Mouse (Mus musculus) layer of hippocampus, adult 2 months (tissue): Measurements from ENCODE around the gene Kdm4c. TPM values are rescaled to one million over a fixed set of nuclear protein-coding genes. Genes with fewer than 3 reads are reported as not detected.

Experiments used
- DNase-seq, 2 experiments: peaks; one replicate each; pipeline ENCODE4 v3.0.0; 2022; ENCODE audit warnings: low spot score in 2 of 2
- H3K27ac ChIP-seq: fragments of 200-600 bp; 2 replicates; pipeline ENCODE4 v1.8.1; 2022
- H3K4me3 ChIP-seq: fragments of 200-600 bp; 2 replicates; pipeline ENCODE4 v1.8.1; 2022; ENCODE audit warnings: mild to moderate bottlenecking
- CTCF ChIP-seq: fragments of 200-600 bp; conservative IDR thresholded peaks from 2 replicates; pipeline ENCODE4 v1.8.1; 2022; ENCODE audit warnings: antibody characterized with exemption, mild to moderate bottlenecking, moderate library complexity
- total RNA-seq, 2 experiments: library from RNA; stranded (reverse); gene quantifications; 2 replicates each; pipeline ENCODE4 v1.2.3; 2021

Gene Kdm4c
- total RNA-seq, 2 experiments from 2014 or later = 27.8 to 28.7 TPM

DNA sequence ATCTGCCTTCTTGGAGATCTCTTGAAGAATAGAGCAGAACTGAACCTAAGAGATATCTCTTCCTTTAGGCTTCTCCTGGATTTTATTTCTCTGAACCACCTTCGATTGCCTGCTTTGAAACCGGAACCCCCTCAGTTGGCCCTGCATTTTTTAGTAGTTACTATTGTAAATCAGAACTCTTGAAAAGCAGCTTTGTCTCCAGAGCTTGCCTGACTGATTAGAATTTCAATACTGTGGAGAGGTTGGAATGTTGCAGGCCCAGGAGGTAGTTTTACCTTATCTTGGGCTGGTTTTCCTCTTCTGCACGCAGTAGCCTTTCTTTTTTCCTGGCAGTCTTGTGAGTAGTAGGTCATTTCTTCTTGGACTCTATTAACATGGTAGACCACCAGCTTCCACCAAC, 17.0 kb downstream of the Kdm4c start:
- Histone ChIP-seq H3K27ac (no peak overlapping the region), H3K4me3 (no peak overlapping the region)
- TF ChIP-seq CTCF = no peak
- DNase-seq = no peak

DNA sequence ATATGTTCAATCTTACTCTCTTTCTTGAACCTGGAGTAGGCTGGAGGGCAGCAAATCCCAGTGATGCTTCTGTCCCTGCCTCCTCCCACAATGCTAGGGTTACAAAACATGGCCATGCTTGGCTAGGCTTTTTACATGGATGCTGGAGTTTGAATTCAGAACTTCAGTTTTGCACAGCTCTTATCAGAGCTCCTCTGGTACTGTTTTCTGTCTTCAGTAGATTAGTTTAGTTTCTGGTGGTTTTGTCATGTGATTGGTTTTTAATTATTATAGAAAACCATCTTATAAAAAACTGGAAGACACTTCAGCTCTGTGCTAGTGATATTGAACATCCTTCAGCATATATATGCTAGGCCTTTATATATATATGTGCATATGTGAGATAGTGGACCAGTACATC, 19.6 kb downstream of the Kdm4c start:
- no peak for DNase-seq
- no peak for TF ChIP-seq CTCF
- Histone ChIP-seq H3K4me3 (no peak overlapping the region), H3K27ac (no peak overlapping the region)

DNA sequence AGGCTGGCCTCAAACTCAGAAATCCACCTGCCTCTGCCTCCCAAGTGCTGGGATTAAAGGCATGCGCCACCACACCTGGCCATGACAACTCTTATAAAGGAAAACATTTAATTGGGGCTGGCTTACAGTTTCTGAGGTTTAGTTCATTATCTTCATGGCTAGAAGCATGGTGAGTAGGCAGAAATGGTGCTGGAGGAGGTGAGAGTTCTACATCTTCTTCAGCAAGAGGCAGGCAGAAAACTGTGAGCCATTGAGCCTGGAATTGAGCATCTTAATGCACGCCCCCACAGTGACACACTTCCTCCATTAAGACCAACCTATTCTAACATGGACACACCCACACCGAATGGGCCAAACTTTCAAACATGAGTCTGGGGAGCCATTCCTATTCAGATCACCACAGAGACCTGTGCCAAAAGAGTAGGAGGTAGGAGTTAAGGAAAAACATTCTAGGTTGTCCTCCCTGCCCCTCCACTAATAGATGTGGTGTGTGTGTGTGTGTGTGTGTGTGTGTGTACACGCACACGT, 22.2 kb downstream of the Kdm4c start:
- H3K4me3 ChIP-seq = no peak overlapping the region

DNA sequence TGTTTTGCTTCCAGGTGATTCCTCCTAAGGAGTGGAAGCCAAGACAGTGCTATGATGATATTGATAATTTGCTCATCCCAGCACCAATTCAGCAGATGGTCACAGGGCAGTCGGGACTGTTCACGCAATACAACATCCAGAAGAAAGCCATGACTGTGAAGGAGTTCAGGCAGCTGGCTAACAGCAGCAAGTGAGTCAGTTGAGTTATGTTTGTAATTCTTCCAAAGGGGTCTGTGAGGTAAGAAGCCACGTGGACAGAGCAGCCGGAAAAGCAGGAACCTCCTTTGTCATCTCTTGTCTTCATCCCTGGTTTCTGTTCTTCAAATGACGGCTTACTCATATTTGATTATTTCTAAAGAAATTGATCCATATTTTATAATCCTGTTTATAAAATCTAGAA, 28.9 kb downstream of the Kdm4c start:
- DNase-seq = no peak
- no peak for TF ChIP-seq CTCF
- Histone ChIP-seq H3K4me3 (no peak overlapping the region), H3K27ac (no peak overlapping the region)

More for the DNA sequence above, 22.2 kb downstream of the Kdm4c start:
- no peak overlapping the region for H3K27ac ChIP-seq
- DNase-seq = no peak
- TF ChIP-seq CTCF = no peak

DNA sequence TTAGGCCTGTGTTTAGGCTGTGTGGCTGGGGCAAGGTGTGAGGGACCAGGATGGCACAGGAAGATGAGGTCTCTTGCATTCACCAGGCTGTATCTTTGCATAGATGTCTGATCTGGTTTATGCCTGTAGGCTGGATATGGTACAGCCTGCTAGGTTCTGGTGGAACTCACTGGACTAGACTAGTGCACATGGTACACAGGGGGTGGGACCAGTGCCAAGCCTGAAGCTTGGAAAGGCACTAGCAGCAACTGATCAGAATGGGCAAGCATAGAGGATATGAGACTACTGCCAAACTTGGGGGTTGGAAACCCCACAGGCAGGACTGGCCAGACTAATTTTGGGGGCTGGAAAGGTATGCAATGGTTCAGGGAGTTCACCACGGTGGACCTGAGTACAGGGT, 35.2 kb downstream of the Kdm4c start:
- TF ChIP-seq CTCF = no peak
- Histone ChIP-seq H3K4me3 (no peak overlapping the region), H3K27ac (no peak overlapping the region)
- no peak for DNase-seq

DNA sequence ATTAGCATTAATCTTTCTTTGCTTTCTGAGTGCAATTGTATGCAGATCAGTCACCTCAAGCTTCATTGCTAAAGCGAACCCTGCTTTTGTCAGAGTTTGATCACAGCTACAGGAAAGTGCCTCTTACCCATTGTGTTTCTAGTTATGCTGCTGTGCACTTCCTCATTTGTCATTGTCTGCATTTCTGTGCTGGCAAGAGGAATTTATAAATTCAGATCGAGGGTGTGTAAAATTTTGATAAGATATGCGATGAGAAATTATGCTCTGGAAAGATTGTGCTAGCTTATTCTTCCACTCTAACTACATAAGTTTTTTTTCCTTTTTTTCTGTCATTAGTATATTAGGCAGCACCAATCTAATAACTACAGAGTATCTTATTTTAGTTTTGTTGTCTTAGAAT, 37.9 kb downstream of the Kdm4c start:
- H3K27ac ChIP-seq = no peak overlapping the region
- DNase-seq = no peak
- TF ChIP-seq CTCF = no peak

DNA sequence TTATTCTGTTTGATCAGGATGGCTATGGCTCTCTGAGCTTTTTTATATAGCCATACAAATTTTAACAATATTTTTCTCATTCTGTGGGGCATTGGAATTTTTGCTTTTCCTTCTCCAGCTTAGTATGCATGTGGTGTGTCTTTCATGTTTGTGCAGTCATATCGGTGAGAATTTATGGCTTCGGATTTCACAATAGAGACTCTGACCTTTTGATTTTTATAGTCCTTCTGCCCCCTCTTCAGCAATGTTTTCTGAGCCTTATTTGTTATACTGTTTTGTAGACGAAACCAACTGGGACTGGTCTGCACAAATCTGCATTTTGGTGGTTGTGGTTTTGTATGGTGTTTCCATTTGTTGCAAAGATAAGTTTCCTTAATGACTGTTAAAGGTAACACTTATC, 45.6 kb downstream of the Kdm4c start:
- no peak for TF ChIP-seq CTCF
- no peak overlapping the region for H3K27ac ChIP-seq
- H3K4me3 ChIP-seq = no peak overlapping the region
- DNase-seq = no peak

More for the DNA sequence above, 37.9 kb downstream of the Kdm4c start:
- H3K4me3 ChIP-seq = no peak overlapping the region

DNA sequence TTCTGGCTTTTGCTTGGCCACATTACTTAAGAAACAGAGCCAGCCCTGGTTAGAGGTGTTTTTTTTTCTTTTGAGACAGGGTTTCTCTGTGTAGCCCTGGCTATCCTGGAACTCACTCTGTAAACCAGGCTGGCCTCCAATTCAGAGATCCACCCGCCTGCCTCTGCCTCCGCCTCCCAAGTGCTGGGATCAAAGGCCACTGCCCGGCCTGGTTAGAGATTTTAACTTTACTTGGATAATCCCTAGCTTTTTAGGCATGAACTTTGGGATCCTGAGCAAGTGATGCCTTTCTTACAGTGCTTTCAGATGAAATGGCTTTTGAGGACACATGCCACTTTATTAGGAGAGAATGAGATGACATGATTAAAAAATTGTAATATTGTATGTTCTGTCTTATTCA, 52.4 kb downstream of the Kdm4c start:
- DNase-seq = no peak
- no peak overlapping the region for H3K4me3 ChIP-seq
- H3K27ac ChIP-seq = no peak overlapping the region
- no peak for TF ChIP-seq CTCF

DNA sequence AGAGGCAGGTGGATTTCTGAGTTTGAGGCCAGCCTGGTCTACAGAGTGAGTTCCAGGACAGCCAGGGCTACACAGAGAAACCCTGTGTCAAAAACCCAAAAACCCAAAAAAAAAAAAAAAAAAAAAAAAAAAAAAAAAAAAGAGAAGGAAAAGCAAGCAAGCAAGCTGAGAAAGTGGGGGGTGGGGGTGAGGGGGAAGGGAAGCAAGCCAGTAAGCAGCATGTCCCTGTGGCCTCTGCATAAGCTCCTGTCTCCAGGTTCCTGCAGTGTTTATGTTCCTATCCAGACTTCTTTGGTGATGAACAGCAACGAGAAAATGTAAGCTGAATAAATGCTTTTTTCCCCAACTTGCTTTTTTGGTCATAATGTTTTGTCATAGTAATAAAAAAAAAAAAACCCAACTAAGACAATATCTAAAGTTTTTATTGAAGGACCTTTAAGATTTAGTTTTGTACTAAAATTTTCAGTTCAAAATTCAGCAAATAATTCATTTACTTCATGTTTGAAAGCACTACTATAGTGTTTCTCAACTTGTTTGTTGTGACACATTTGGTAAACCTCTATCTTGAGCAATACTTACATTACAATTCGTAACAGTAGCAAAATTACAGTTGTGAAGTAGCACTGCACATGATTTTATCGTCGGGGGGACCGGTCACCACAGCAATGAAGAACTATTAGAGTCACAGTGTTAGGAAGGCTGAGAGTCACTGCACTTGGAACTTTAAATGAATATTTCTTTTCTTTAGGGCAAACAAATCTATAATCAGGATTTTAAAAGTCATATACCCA, 63.2 kb downstream of the Kdm4c start:
- no peak for DNase-seq
- H3K27ac ChIP-seq = no peak overlapping the region
- no peak overlapping the region for H3K4me3 ChIP-seq
- TF ChIP-seq CTCF = no peak

DNA sequence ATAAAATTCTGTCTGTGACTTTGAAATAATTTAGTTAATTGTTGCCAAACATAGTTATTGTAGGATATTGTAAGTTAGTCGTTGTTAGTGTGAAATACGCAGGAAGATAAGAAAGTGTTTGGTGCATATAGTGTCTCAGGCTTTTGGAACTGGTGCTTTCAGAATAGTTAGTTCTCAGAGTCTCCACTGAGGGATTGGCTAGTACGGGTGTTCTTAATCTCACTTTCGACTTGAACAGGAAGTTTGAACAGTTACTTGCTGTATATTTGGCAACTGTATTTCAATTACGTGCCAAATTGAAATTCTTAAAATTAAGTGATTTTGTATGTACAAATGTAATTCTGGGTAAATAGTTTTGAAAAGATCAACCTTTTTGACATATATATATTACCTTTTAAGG, 68.8 kb downstream of the Kdm4c start:
- Histone ChIP-seq H3K27ac (no peak overlapping the region), H3K4me3 (no peak overlapping the region)
- no peak for DNase-seq
- TF ChIP-seq CTCF = no peak

DNA sequence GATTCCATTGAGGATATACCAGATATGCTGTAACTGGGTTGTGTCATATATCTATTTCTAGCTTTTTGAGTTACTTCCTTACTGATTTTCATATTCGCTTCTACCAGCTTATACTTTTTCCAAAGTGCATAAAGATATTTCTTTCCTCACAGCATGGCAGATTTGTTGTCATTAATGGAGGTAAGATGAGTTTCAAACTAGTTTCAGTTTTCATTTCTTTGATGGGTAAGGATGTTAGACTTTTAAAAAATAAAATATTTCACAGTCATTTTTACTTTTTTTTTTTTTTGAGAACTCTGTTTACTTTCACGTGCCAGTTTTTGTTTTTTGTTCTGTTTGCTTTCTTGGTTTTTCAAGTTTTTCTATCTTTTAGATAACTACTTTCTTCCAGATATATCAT, 70.6 kb downstream of the Kdm4c start:
- DNase-seq = no peak
- no peak for TF ChIP-seq CTCF
- no peak overlapping the region for H3K27ac ChIP-seq
- no peak overlapping the region for H3K4me3 ChIP-seq

DNA sequence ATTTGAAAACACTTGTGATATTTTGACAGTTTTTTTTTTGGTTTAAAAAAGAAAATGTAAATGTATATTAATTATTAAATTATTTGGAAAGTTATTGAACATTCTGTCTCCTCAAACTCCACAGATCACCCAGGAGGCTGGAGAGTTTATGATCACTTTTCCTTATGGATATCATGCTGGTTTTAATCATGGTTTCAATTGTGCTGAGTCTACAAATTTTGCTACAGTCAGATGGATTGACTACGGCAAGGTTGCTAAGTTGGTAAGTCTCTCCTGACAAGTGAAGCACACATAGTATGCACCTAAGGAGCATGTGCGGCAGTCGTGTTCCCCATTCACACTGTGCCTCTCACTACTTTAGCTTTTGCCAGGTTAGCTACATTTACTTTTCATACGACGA, 73.1 kb downstream of the Kdm4c start:
- Histone ChIP-seq H3K4me3 (no peak overlapping the region), H3K27ac (no peak overlapping the region)
- no peak for DNase-seq
- no peak for TF ChIP-seq CTCF

DNA sequence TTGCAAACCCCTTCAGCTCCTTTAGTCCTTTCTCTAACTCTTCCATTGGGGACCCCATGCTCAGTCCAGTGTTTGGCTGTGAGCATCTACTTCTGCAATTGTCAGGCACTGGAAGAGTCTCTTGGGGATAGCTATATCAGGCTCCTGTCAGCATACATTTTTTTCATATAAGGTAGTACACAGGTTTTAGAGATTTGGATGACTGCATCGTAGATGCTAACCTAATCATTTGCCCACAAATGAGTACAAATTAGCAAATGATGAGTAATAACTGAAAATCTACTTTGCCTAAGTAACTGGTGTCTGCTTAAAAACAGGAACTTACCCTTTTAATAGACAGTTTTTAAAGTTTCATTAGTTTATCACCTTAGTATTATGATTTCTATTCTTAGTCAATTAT, 77.0 kb downstream of the Kdm4c start:
- TF ChIP-seq CTCF = no peak
- no peak overlapping the region for H3K27ac ChIP-seq
- no peak for DNase-seq
- no peak overlapping the region for H3K4me3 ChIP-seq

DNA sequence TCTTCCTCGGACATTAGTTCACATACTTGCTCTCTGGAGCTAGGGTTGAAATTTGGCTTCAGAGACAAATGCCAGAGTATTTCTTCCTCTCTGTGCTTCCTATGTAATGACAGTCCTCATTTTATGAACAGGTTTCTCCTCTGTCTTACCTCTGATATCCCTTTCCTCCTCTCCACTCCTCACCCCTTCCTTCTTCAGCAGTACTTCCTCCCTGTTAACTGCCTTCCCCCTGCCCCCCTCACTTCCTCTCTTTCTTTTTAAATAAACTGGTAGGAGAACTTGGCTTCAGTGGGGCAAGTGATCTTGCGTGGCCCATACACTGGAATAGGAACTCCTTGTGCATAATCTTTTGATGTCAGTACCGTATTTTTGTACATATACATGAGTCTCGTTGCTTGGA, 115.2 kb downstream of the Kdm4c start:
- H3K27ac ChIP-seq = no peak overlapping the region
- no peak for TF ChIP-seq CTCF
- H3K4me3 ChIP-seq = no peak overlapping the region
- no peak for DNase-seq
